Mouse (Mus musculus) cerebellum, postnatal 36 days (tissue): ENCODE measurements around the gene Cux1.

ENCODE experiments used
- DNase-seq, 2 experiments: peaks; one replicate each; pipeline ENCODE4 v3.0.0; 2021 to 2022; ENCODE audit warnings: mixed read lengths in 2 of 2

The Cux1 gene

GRCm38 (mm10) chr5:136421316-136421715 lies 146.0 kb downstream of the Cux1 start:
- DNase-seq = no peak

GRCm38 (mm10) chr5:136420342-136420741 lies 146.9 kb downstream of the Cux1 start:
- no peak for DNase-seq

DNA sequence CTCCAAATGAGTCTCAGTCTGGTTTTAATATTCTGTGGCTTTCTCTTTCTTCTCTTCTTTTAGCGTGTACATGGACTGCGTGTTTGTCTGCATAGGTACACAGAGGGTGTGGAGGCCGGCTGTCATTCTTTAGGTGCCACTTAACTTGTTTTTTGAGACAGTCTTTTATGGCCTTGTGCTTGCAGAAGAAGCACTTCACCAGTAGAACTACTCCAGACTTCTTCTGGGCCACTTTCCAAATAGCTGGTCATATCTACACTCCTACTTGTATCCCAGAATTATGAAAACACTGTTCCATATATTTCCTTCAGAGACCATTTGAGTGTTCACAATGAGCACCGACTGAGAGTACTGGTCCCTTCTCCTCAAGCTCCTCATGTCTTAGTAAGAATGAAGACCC lies 149.4 kb downstream of the Cux1 start:
- DNase-seq = no peak

GRCm38 (mm10) chr5:136414479-136414878 lies 152.8 kb downstream of the Cux1 start:
- no peak for DNase-seq

GRCm38 (mm10) chr5:136410681-136411181 lies 156.6 kb downstream of the Cux1 start:
- DNase-seq = no peak

DNA sequence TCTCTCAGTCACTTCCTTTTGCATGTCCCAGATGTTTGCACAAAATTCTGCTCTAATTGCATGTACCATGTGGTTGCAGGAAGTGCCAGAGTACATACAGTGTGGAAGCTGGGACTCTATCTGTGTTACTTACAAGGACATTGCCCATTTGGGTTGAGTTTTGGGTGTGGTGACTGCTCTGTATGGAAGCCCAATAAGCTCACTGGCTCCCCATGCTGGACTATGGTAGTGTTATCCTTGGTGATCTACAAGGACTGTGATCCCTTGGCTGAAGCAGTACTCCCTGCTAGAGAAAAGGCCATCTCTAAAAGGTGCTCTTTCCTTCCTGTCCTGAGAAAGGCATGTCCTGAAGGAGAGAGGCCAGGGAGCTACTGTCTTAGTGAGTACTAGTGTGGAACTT lies 160.9 kb downstream of the Cux1 start:
- no peak for DNase-seq

GRCm38 (mm10) chr5:136403565-136403961 lies 163.7 kb downstream of the Cux1 start:
- DNase-seq = peak; percentile 25 to 34

- DNase-seq = no peak
These were observed 164.4 kb downstream of the Cux1 start for GRCm38 (mm10) chr5:136402622-136403564.

GRCm38 (mm10) chr5:136398706-136399105 lies 168.6 kb downstream of the Cux1 start:
- DNase-seq = no peak

DNA sequence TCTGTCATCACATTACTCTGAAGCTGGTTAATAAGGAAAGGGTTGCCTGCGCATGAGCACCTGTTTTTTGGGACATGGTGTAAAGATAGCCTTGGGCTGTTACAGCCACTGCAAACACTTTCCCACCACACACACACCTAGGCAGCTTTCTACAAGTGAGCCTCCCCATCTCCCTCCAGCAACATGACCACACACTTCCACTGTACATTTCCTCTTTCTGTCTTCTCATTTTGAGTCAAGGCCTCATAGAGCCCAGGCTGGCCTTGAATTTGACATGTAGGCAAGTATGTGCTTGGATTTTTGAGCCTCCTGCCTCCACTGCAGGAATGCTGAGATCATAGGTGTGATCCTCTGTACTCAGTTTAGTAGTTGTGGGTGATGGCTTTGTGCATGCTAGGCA lies 170.6 kb downstream of the Cux1 start:
- DNase-seq = no peak

GRCm38 (mm10) chr5:136396256-136396655 lies 171.0 kb downstream of the Cux1 start:
- no peak for DNase-seq

GRCm38 (mm10) chr5:136395600-136396195 lies 171.6 kb downstream of the Cux1 start:
- DNase-seq = no peak

- no peak for DNase-seq
These were observed 172.6 kb downstream of the Cux1 start for GRCm38 (mm10) chr5:136394517-136395212.

DNA sequence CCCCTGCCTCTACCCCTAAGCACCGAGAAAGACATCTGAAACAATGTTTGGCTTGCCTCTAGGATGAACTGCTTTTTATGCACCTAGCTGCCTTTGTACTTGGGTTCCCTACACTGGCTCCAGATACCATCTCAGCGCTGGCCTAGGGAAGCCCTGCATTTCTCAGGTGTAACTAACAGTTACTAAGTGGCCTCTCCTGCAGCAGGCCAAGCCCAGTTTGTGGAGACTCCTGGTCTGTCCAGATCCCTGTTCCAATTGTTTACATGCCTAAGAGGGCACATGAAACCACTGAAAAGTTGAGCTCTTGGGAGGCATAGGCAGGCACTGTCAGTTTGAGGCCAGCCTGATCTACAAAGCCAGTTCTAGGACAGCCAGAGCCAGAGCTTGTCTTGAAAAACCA lies 173.7 kb downstream of the Cux1 start:
- no peak for DNase-seq

DNA sequence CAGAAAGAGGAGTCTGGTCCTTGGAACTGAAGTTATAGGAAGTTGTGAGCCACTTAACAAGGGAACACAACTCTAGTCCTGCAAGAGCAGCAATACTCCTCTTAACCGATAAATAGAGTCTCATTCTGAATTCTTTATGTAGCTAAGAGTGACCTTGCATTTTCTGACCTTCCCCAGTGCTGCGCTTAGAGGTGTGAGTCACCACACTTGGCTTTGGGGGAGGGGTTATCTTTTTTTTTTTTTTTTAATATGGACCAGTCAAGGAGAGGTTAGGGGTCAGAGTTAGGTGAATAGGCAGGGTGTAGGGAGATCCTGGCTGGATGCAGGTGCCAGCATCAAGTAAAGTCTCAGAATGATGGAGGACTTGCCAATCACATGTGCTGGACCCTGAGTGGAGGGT lies 180.5 kb downstream of the Cux1 start:
- DNase-seq = no peak

- peak; percentile 22 to 30 for DNase-seq
These were observed 182.1 kb downstream of the Cux1 start for GRCm38 (mm10) chr5:136385161-136385560.

DNA sequence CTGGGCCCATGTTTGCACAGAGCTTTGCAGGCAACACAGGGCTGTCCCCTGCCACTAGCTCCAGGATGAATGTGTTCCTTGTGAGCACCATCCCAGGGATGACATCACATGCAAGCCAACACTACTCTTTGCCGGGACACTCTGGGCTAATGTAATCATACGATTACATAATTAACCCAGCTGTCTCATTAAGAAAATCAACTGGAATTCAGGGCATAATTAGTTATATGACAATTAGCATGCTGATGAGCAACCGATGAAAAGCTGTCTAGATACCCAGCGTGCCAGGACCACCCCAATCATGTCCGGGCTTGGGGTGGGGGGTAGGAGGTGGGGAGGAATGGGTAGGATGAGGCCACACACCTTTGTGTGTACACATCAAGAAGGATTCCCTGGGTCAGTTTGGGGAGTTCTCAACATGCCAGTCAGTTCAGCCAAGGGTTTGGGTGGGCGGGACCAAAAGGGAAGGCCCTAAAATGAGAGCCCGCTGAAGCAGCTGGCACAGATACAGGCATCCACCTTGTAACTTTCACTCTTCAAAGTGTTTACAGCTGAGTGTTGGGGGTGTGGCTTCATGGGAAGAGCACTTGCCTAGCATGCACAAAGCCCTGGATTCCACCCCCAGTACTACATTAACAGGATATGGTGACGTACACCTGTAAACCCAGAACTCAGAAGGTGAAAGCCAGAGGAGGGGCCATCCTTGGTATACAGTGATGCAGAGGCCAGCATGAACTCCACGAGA lies 184.9 kb downstream of the Cux1 start:
- DNase-seq = no peak

DNA sequence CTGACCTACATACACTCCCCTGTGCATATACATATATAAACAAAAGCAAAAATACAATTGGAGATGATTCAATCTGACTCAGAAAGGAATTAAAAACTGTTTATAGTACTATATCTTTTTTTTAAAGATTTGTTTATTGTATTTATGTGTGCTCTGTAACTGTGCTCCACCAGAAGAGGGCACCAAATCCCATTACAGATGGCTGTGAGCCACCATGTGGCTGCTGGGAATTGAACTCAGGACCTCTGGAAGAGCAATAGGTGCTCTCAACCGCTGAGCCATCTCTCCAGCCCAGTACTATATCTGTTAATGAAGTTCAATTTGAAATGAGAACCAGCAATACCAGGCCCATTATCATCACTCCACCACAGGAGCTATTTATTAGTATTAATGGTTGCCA lies 187.9 kb downstream of the Cux1 start:
- no peak for DNase-seq

- peak; percentile 37 to 55 for DNase-seq
These were observed 190.2 kb downstream of the Cux1 start for GRCm38 (mm10) chr5:136377101-136377500.

DNA sequence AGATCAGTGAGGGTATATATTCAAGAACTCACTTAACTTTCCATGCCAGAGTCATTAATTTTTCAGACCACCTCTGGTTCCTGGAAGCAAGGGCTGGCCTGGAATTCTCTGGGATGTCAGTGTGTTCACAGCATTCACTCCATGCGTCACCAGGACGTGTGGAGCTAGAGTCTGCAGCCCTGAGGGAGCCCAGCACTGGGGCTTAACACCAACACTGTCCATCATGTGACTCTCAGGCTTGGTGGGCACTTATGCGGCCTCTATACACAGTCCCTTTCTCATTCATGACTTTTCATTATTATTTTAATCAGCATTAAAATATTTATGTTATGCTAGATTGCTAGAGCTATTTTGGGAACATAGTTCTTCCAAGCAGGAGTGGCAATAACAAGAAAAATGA lies 191.9 kb downstream of the Cux1 start:
- DNase-seq = no peak

DNA sequence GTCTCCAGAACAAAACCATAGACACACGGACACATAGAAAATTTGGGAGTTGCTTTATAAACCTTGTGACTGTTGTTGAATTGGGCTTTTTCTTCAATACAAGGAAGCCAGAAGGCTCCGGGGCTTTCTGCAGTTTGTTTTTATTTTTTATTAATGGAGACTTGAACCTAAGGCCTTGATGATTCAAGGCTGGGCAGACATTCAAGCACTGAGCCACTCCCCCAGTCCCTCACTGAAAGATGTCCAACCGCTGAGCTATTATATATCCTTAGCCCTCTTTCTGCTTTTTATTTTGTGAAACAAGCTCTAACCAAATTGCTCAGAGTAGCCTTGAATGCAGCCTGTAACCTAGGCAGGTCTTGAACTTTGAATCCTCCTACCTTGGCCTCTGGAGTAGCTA lies 195.0 kb downstream of the Cux1 start:
- no peak for DNase-seq

DNA sequence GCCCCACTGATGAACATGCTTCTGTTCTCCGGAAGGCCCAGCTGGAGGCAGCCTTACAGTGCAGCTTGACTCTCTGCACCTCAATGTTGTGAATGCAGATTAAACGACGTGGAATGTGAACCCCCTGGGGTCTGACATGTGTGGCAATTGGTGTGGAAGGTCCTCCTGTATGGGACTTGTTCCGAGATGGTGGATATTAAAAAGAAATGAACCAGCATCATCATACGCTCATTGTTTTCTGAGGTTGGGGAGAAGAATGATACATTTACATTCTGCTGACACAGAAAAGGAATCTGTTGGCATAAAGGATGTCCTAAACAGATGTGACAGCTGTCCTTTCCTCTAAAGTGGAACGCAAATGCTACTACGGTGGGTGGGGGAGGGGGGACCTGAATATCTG lies 203.9 kb downstream of the Cux1 start:
- no peak for DNase-seq
